Mouse (Mus musculus) intestine, embryonic 14.5 days (tissue): Measurements from ENCODE around the gene Pmel. TPM values are rescaled to one million over a fixed set of nuclear protein-coding genes. Genes with fewer than 3 reads are reported as not detected.
"Not testable (repeated sequence)": the region's sequence is repeated elsewhere in the genome, so short reads cannot be mapped to it uniquely, and the experiment has no call there.

Experiments used
- ATAC-seq: fragments of 200-750 bp; cut with Nextera tagmentation; replicated peaks from 2 replicates; pipeline ENCODE4 v1.8.0; 2017; ENCODE audit warnings: low read depth, moderate number of reproducible peaks, moderate TSS enrichment, moderate library complexity; ENCODE audit not compliant: low FRiP score, low TSS enrichment
- DNase-seq: peaks from one replicate; pipeline ENCODE4 v3.0.0-alpha.2; 2018; ENCODE audit warnings: low spot score
- H3K27ac ChIP-seq: fragments of 300-500 bp; sonication (generic); 2 replicates; pipeline ENCODE4 v1.5.1; 2014; ENCODE audit warnings: low read depth, mild to moderate bottlenecking, control low read depth
- H3K27me3 ChIP-seq: fragments of 300-500 bp; sonication (generic); replicated peaks from 2 replicates; pipeline ENCODE4 v1.6.1; 2014; ENCODE audit warnings: low read length, control low read depth; ENCODE audit not compliant: control insufficient read depth, insufficient read depth
- H3K36me3 ChIP-seq: fragments of 300-500 bp; sonication (generic); 2 replicates; pipeline ENCODE4 v1.6.1; 2014; ENCODE audit warnings: low read length, control low read depth; ENCODE audit not compliant: control insufficient read depth, insufficient read depth
- H3K4me1 ChIP-seq: fragments of 300-500 bp; sonication (generic); replicated peaks from 2 replicates; pipeline ENCODE4 v1.6.1; 2014; ENCODE audit warnings: low read length, control low read depth, mixed read lengths; ENCODE audit not compliant: control insufficient read depth, insufficient read depth
- H3K4me2 ChIP-seq: fragments of 300-500 bp; sonication (generic); 2 replicates; pipeline ENCODE4 v1.6.1; 2014; ENCODE audit warnings: low read length
- H3K4me3 ChIP-seq: fragments of 300-500 bp; sonication (generic); 2 replicates; pipeline ENCODE4 v1.5.1; 2014; ENCODE audit warnings: low read depth, low read length, control low read depth, mixed read lengths
- H3K9ac ChIP-seq: fragments of 300-500 bp; sonication (generic); 2 replicates; pipeline ENCODE4 v1.6.1; 2014; ENCODE audit warnings: mild to moderate bottlenecking, low read length
- H3K9me3 ChIP-seq: fragments of 300-500 bp; sonication (generic); 2 replicates; pipeline ENCODE4 v1.6.1; 2016; ENCODE audit warnings: low read length, control low read depth; ENCODE audit not compliant: control insufficient read depth
- whole genome bisulfite sequencing: fragments of 180-500 bp; shearing (Covaris S2); extraction: QIAGEN DNeasy Blood & Tissue Kit; methylation state at CpG from one replicate; pipeline ENCODE4 v1.1.7; 2014; 5-methylcytosine and 5-hydroxymethylcytosine counted together
- polyA plus RNA-seq: library from polyadenylated mRNA; unstranded; fragments of >200 nt; fragmentation: Nextera tagmentation; extraction: Ambion mirVana; gene quantifications from 2 replicates; pipeline ENCODE4 v1.2.1, GENCODE M21; 2014

The Pmel gene
- polyA plus RNA-seq, 1 experiment from 2014 or later: 1.2 TPM

DNA sequence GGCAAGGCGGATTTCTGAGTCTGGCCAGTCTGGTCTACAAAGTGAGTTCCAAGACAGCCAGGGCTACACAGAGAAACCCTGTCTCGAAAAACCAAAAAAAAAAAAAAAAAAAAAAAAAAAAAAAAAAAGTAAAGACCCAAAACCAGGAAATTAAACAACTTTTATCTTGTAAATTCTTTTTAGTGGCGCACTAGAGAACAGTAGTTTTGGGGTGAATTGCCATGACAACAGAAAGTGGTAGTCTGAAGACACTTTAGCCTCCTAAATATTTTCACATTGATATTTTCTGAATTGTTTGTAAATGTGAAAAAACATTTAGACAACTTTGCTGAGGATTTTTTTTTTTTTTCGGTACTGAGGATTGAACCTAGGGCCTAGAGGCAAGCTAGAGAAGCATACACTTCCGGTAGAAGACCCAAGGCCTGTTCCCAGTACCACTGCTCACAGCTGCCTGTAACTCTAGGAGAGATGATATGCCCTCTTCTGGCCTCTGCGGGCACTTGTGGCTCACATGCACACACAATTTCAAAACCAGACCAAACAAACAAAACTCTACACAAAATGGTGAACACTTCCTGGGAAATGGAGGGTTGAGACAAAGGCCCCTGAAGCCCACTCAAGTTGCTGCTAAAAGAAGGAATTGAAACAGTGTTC, 6.8 kb upstream of the Pmel start:
- peak overlapping the region; percentile 60; the same call in 1 of the 2 replicates for H3K4me2 ChIP-seq
- peak overlapping the region; percentile 59; the same call in 1 of the 2 replicates for H3K27ac ChIP-seq
- peaks cover 9% of the 10 kb centered on the region for H3K4me1 ChIP-seq
- WGBS: 86% methylated on average over 6 of the region's 6 CpGs
- H3K9ac ChIP-seq: no peak overlapping the region
- no peaks in the 10 kb centered on the region for H3K9me3 ChIP-seq
- no peak for ATAC-seq
- peaks cover 53% of the 10 kb centered on the region for H3K36me3 ChIP-seq
- no peak overlapping the region for H3K4me3 ChIP-seq
- H3K27me3 ChIP-seq: no peaks in the 10 kb centered on the region
- no peak for DNase-seq

DNA sequence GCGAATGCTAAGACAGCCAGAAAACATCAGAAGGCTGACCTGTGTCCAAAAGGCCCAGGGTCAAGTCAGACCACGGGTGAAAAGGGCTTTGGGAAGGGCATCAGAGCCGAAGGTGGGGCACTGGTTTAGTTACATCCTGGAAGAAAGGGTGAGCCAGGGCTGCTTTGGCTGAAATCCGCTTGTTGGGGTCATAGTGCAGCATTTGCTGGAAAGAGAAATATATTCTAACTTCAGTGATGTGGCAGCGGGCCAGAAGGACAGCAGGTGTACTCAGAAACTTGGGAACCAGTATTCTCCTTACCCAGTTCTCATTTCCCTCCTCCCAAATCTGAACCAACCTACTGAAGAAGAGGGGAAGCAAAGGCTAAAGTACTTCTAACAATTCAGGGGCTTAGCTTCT, 5.0 kb upstream of the Pmel start:
- Histone ChIP-seq H3K9ac (no peak overlapping the region), H3K9me3 (no peaks in the 10 kb centered on the region), H3K27ac (no peak overlapping the region), H3K27me3 (no peaks in the 10 kb centered on the region), H3K4me3 (no peak overlapping the region), H3K36me3 (peaks cover 53% of the 10 kb centered on the region), H3K4me1 (peaks cover 21% of the 10 kb centered on the region), H3K4me2 (no peak overlapping the region)
- DNase-seq (no peak), ATAC-seq (no peak)
- 86% methylated on average over 5 of the region's 5 CpGs for WGBS

DNA sequence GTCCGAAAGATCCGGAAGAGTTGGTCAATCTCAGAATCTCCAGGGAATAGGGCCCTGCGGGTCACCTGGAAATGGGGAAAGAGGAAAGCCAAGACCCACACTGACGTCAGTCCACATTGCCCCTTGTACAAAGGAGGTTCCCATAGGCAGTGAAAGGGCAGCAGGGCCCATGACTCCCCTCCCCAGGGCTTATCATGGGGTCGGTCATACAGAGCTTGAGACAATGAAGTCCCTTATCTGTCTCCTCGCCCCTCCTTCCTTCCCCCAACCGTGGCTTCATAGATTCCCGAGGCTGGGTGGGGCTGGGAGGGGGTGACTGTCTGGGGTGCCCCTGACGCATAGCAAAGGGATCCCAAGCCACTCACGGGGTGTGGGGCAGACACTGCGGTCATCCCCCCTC, 4.4 kb upstream of the Pmel start:
- Histone ChIP-seq H3K4me2 (no peak overlapping the region), H3K4me3 (no peak overlapping the region), H3K9ac (no peak overlapping the region), H3K27me3 (no peaks in the 10 kb centered on the region), H3K4me1 (peaks cover 18% of the 10 kb centered on the region), H3K9me3 (no peaks in the 10 kb centered on the region), H3K27ac (no peak overlapping the region), H3K36me3 (peaks cover 53% of the 10 kb centered on the region)
- ATAC-seq (no peak), DNase-seq (no peak)
- 73% methylated on average over 11 of the region's 11 CpGs for WGBS

DNA sequence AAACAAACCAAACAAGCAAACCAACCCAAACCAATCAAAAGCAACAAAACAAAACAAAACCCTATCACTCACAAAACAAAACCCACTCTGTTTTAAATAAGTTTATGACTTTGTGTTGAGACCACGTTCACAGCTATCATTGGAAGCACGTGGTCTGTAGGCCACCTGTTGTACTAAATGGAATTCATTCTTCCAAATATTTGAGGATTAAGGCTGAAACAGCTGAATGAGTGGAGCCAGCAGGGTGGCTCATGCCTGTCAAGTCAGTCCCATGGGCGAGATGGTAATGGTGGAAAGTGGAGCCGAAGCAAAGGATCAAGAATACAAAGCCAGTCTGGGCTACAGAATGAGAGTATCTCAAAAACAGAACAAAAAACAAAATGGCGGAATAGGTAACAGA, 3.3 kb upstream of the Pmel start:
- no peak for DNase-seq

DNA sequence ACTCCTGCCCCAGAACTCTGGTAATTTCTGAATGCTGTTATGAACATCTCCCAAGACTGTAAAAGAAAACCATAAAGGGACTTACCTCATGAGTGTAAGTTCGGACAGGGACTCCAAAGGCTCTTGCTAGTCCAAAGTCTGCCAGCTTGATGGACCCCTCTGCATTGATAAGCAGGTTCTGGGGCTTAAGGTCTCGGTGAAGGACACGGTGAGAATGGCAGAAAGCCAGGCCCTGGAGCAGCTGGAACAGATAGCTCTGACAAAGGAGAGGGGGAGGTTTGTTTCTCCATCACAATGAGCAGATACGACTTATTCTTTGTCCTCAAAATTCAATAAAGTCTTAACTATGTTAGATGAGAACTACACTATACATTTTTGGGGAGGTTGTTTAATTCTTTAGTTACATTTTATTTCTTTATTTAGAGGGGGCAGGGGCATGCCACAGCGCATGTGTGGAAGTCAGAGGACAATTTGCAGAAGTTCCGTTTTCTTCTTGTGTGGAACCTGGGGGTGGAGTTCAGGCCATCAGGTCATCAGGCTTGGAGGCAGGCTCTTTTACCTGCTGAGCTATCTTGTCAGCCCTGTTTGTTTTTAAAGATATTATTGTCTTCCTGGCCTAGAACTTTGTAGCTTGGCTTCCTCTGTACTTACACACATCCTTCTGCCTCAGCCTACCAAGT, 1.5 kb upstream of the Pmel start:
- Histone ChIP-seq H3K4me3 (no peak overlapping the region), H3K4me1 (peaks cover 18% of the 10 kb centered on the region), H3K9me3 (no peaks in the 10 kb centered on the region), H3K36me3 (peaks cover 53% of the 10 kb centered on the region), H3K27me3 (no peaks in the 10 kb centered on the region), H3K4me2 (no peak overlapping the region), H3K27ac (no peak overlapping the region), H3K9ac (no peak overlapping the region)
- ATAC-seq: no peak
- 77% methylated on average over 6 of the region's 6 CpGs for whole genome bisulfite sequencing
- no peak for DNase-seq

More for the DNA sequence above, 3.3 kb upstream of the Pmel start:
- Histone ChIP-seq H3K4me3 (no peak overlapping the region), H3K4me2 (no peak overlapping the region), H3K9me3 (no peaks in the 10 kb centered on the region), H3K27me3 (no peaks in the 10 kb centered on the region), H3K4me1 (peaks cover 18% of the 10 kb centered on the region), H3K27ac (no peak overlapping the region), H3K36me3 (peaks cover 53% of the 10 kb centered on the region), H3K9ac (no peak overlapping the region)
- ATAC-seq: no peak
- 83% methylated on average over 5 of the region's 5 CpGs for WGBS

DNA sequence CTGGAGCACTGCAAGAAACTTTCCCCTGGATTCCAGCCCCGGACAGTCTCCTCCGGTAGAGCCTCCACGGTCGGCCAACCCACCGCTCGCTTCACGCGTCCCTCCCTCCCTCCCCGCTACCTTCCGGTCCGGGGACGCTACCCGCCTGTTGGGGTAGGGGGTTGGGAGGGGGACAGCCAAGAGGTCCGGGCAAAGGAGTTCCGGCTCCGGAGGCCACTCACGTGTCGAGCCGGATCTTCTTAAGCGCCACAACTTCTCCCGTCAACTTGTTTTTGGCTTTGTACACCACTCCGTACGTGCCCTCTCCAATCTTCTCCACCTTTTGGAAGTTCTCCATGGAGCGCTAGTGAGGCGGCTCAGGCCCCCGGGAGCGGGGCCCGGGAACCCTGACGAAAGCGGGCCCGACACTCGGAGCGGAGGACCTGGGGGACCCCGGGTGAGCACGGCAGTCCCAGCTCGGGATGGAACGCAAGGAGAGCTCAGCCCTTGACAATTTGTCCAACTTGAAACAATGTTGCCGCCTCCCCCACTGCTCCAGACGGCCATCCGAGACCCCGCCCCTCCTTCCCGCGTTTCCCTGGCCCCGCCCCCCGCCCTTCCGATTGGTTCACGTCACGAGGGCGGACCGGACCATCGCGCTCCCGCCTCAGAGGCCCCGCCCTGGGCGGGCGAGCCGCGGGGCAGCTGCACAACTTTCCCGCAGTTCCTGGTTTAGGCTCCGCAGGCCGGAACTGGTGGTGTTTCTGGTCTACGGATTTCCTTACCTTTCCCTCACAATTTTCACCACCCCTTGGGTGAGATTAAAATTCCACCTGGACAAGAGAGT, 709 bp downstream of the Pmel start, which contains the start of gene Cdk2:
Gene Cdk2 (minus strand): TSS at position 541 of the 826 bp plus-strand sequence.
- Histone ChIP-seq H3K27me3 (no peaks in the 10 kb centered on the region), H3K4me3 (peak within 1 kb of the TSS; percentile 87), H3K4me1 (peaks cover 18% of the 10 kb centered on the region), H3K36me3 (peaks cover 33% of the 10 kb centered on the region), H3K9ac (peak within 1 kb of the TSS; percentile 89), H3K27ac (peak within 1 kb of the TSS; percentile 98), H3K9me3 (no peaks in the 10 kb centered on the region), H3K4me2 (peak within 1 kb of the TSS; percentile 77)
- ATAC-seq (peak; percentile 90), DNase-seq (peak; percentile 93)
- WGBS: under 1% methylated on average over 58 of the region's 62 CpGs

DNA sequence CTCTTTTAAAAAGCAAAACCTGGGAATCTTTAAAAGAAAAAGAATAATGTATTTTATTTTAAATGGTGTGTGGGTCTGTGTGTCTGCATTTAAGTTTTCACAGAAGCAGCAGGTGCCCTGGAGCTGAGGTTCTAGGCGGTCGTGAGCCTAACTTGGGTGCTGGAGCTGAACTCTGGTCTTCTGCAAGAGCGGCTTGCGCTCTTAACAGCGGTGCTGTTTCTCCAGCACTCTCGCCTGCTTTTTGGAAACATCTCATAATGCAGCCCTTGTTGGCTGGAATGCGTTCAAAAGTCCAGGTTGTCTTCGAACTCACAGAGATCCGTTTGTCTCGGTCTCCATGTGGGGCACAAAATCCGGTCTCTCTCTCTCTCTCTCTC, 1.3 kb downstream of the Pmel start:
- peak; percentile 64 for DNase-seq
- H3K36me3 ChIP-seq: peaks cover 27% of the 10 kb centered on the region
- peak overlapping the region; percentile 77 for H3K4me2 ChIP-seq
- no peaks in the 10 kb centered on the region for H3K27me3 ChIP-seq
- H3K9ac ChIP-seq: peak overlapping the region; percentile 89
- peak overlapping the region; percentile 98 for H3K27ac ChIP-seq
- no peaks in the 10 kb centered on the region for H3K9me3 ChIP-seq
- peaks cover 18% of the 10 kb centered on the region for H3K4me1 ChIP-seq
- peak overlapping the region; percentile 87 for H3K4me3 ChIP-seq
- ATAC-seq: peak; percentile 22
- 11% methylated on average over 11 of the region's 11 CpGs for WGBS

DNA sequence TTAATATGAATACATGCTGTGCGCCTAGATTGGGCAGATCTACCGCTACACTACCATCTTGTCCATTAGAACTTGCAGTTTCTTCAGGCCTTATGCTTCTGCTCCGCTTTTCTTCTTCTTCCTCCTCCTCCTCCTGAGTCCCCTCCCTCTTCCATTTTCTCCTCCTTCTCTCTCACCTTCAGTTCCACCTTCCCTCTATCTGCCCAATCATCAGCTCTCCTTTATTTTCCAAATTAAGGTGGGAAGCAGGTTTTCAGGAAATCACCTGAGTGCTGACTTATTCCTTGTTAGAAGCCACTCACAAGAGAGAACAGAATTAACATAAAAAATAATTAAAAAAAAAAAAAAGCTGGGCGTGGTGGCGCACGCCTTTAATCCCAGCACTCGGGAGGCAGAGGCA, 7.3 kb downstream of the Pmel start:
- not testable (repeated sequence) for H3K9ac ChIP-seq, H3K4me2 ChIP-seq, H3K27me3 ChIP-seq, H3K4me1 ChIP-seq, H3K4me3 ChIP-seq, H3K36me3 ChIP-seq, ATAC-seq, H3K9me3 ChIP-seq, H3K27ac ChIP-seq, DNase-seq
- 92% methylated on average over 7 of the region's 7 CpGs for WGBS
